Mouse (Mus musculus) liver, adult 2 months (tissue): Measurements from ENCODE around the gene Tff1.

Experiments used
- CTCF ChIP-seq: fragments of 200-500 bp; IDR thresholded peaks from 2 replicates; pipeline ENCODE4 v1.5.1; 2011; ENCODE audit warnings: low read depth, low read length, control low read depth
- POLR2A ChIP-seq: fragments of 200-500 bp; IDR thresholded peaks from 2 replicates; pipeline ENCODE4 v1.6.1; 2011; ENCODE audit warnings: low read length, control low read depth; ENCODE audit not compliant: insufficient read depth; ENCODE audit errors: extremely low read depth

DNA sequence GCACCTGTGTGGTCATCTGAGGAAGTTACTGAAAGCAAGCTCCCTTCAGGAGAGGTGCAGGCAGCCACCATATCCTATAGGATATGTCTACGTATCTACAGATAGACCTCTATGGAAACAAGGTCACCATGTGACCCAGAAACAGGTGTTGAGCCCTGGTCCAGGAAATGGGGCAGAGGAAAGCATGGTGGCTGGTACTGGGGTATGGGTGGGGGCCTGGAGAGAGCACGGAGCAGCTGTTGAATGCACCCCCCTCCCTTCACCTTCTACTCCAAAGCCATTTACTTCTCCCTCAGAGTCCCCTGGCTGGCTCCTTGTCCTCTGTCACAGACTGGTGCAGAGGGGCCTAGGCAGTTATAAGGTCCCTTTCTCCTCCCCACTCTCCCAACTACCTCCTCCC, 1.3 kb downstream of the Tff1 start:
- TF ChIP-seq CTCF (no peak), POLR2A (no peak)
